Mouse (Mus musculus) midbrain, embryonic 13.5 days (tissue): ENCODE data around the gene Eif4b. TPM values are rescaled to one million over a fixed set of nuclear protein-coding genes. Genes with fewer than 3 reads are reported as not detected.

Experiments
- ATAC-seq: fragments of 200-750 bp; cut with Nextera tagmentation; 2 replicates; pipeline ENCODE4 v1.8.0; 2017; ENCODE audit warnings: mild to moderate bottlenecking, moderate TSS enrichment, moderate library complexity
- H3K27ac ChIP-seq: fragments of 300-500 bp; sonication (generic); 2 replicates; pipeline ENCODE4 v1.5.1; 2015; ENCODE audit warnings: inconsistent platforms, mild to moderate bottlenecking, moderate library complexity
- H3K27me3 ChIP-seq: fragments of 300-500 bp; sonication (generic); 2 replicates; pipeline ENCODE4 v1.6.1; 2015; ENCODE audit warnings: mild to moderate bottlenecking, inconsistent platforms
- H3K36me3 ChIP-seq: fragments of 300-500 bp; sonication (generic); 2 replicates; pipeline ENCODE4 v1.6.1; 2015; ENCODE audit warnings: mild to moderate bottlenecking, inconsistent platforms
- H3K4me1 ChIP-seq: fragments of 300-500 bp; sonication (generic); replicated peaks from 2 replicates; pipeline ENCODE4 v1.6.1; 2015; ENCODE audit warnings: inconsistent platforms
- H3K4me2 ChIP-seq: fragments of 300-500 bp; sonication (generic); replicated peaks from 2 replicates; pipeline ENCODE4 v1.6.1; 2015; ENCODE audit warnings: moderate library complexity, mild to moderate bottlenecking, inconsistent platforms
- H3K4me3 ChIP-seq: fragments of 300-500 bp; sonication (generic); replicated peaks from 2 replicates; pipeline ENCODE4 v1.5.1; 2015; ENCODE audit warnings: mild to moderate bottlenecking, inconsistent platforms
- H3K9ac ChIP-seq: fragments of 300-500 bp; sonication (generic); replicated peaks from 2 replicates; pipeline ENCODE4 v1.6.1; 2015; ENCODE audit warnings: mild to moderate bottlenecking, inconsistent platforms
- H3K9me3 ChIP-seq: fragments of 300-500 bp; sonication (generic); 2 replicates; pipeline ENCODE4 v1.6.1; 2016; ENCODE audit warnings: mild to moderate bottlenecking, inconsistent platforms
- WGBS: fragments of 180-500 bp; shearing (Covaris S2); methylation state at CpG from one replicate; pipeline ENCODE4 v1.1.7; 2015; 5-methylcytosine and 5-hydroxymethylcytosine counted together
- polyA plus RNA-seq: library from polyadenylated mRNA; unstranded; fragments of >200 nt; fragmentation: Nextera tagmentation; extraction: Ambion mirVana; gene quantifications from 2 replicates; pipeline ENCODE4 v1.2.1, GENCODE M21; 2015

Eif4b gene
- polyA plus RNA-seq, 1 experiment from 2014 or later = 89.9 TPM

DNA sequence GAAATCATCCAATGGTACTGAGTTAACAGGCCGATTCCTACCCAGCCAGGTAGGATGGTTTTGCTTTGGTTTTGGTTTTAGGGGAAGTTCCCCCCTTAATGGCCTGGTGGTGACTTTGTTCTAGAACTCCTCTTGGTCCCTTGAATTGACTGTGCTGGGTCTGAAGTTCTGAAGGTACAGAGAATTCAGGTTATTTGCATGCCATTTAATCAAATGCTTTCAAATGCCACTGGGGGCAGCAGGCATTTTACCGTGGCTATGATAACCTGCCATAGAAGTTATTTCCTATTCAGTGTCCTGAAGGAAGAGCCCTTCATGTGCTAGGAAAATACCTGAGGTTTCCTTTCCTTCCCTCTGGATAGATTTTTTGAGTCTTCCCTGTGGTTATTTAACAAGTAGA lies 6.9 kb downstream of the Eif4b start:
- no peak for ATAC-seq
- Histone ChIP-seq H3K4me1 (peaks cover 10% of the 10 kb centered on the region), H3K27ac (no peak overlapping the region), H3K4me2 (no peak overlapping the region), H3K36me3 (peaks cover 29% of the 10 kb centered on the region), H3K9ac (no peak overlapping the region), H3K27me3 (no peaks in the 10 kb centered on the region), H3K4me3 (no peak overlapping the region), H3K9me3 (no peaks in the 10 kb centered on the region)
- WGBS = 73% methylated on average over 2 of the region's 2 CpGs

- ATAC-seq = no peak
- 91% methylated on average over 4 of the region's 4 CpGs for WGBS
- H3K9me3 ChIP-seq = no peaks in the 10 kb centered on the region
- peaks cover 44% of the 10 kb centered on the region for H3K36me3 ChIP-seq
- no peak overlapping the region for H3K4me3 ChIP-seq
- no peak overlapping the region for H3K4me2 ChIP-seq
- H3K4me1 ChIP-seq = no peaks in the 10 kb centered on the region
- H3K9ac ChIP-seq = no peak overlapping the region
- H3K27ac ChIP-seq = no peak overlapping the region
- H3K27me3 ChIP-seq = no peaks in the 10 kb centered on the region
These were observed 8.6 kb downstream of the Eif4b start for GRCm38 (mm10) chr15:102082148-102082547.

DNA sequence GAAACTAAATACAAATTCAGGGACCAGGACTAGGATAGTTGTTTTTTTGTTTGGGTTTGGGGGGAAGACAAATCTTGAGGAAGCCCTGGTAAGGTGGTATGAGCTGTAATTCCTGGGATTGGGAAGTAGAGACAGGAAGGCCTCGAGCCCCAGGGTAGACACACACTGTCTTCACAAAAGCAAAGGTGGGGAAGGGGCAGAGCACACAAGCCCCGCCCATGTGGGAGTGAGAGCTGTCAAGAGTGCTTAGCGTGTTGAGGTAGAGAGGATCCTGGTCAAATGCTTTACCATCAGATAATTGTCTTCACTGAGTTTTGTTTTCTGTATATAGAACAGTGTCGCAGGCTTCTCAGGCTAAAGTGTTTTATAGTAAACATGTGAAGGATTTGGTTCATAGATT lies 9.5 kb downstream of the Eif4b start:
- ATAC-seq = no peak
- Histone ChIP-seq H3K27ac (no peak overlapping the region), H3K4me1 (no peaks in the 10 kb centered on the region), H3K9me3 (no peaks in the 10 kb centered on the region), H3K27me3 (no peaks in the 10 kb centered on the region), H3K4me3 (no peak overlapping the region), H3K4me2 (no peak overlapping the region), H3K36me3 (peaks cover 52% of the 10 kb centered on the region), H3K9ac (no peak overlapping the region)
- WGBS = 93% methylated on average over 4 of the region's 4 CpGs

DNA sequence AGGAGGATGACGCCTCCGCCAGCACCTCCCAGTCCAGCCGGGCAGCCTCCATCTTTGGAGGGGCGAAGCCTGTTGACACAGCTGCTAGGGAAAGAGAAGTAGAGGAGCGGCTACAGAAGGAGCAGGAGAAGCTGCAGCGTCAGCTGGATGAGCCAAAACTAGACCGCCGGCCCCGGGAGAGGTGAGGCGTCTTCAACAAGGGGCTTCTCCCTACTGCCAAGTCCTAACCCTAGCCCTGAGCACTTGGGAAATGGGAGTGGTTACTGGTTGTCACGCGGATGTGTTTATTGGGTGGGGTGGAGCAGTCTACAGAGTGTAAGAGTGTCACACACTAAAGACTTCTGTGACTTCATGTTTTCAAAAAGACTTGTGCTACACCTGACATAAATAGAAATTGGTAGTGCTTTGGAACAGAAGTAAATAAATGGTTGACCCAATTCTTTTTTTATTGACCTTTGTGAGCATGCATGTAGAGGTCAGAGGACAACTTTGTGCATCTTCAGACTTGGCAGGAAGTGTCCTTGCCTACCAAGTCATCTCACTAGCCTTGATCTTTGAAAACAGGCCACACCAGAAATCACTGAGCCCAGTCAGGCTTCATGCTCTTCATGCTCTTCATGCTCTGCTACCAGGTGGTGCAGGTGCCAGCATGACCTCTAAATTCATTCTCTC lies 16.5 kb downstream of the Eif4b start:
- no peak for ATAC-seq
- no peak overlapping the region for H3K9ac ChIP-seq
- H3K9me3 ChIP-seq = no peaks in the 10 kb centered on the region
- no peaks in the 10 kb centered on the region for H3K27me3 ChIP-seq
- no peak overlapping the region for H3K4me2 ChIP-seq
- WGBS = 85% methylated on average over 12 of the region's 12 CpGs
- no peaks in the 10 kb centered on the region for H3K4me1 ChIP-seq
- H3K4me3 ChIP-seq = no peak overlapping the region
- no peak overlapping the region for H3K27ac ChIP-seq
- peaks cover 97% of the 10 kb centered on the region for H3K36me3 ChIP-seq

DNA sequence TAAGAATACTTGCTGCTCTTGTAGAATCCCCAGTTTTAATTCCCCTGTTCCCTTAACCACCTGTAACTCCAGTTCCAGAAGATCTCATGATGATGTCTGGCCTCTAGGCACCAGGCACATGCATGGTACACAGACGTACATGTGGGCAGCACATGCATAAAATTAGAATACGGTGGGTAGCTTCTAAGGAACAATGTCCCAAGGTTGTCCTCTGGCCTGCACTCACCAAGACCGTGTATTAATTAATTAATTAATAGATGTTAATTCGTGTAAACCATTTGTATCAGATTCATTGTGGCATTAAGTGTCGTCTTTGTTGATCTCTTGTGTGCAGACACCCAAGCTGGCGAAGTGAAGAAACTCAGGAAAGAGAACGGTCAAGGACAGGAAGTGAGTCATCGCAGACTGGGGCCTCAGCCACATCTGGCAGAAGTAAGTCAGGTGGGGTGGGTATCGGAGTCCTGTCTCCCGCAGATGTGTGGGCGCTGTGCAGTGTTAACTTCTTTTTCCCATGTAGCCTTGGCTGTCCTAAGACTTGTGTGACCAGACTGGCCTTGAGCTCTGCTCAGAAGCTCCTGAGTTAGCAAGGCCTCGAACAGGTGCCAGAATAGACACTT lies 17.6 kb downstream of the Eif4b start:
- 92% methylated on average over 12 of the region's 12 CpGs for WGBS
- no peak overlapping the region for H3K9ac ChIP-seq
- H3K9me3 ChIP-seq = no peaks in the 10 kb centered on the region

DNA sequence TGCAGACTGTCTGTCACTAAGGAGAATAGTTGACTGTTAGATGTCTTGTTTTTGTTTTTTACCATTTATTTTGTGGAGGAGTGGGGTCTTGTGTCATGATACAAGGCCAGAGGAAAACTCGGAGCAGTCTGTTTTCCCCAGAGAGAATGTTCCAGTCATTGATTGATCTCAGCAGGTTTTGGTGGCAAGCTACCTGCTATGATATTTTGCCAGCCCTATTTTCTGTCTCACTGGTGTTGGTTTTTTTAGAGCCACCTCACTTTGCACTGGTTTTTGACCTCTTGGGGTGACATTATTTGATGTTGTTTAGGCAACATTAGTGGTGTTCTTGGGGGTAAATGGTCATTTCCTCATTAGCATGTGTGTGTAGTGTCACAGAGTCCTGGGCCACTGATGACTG lies 18.1 kb downstream of the Eif4b start:
- Histone ChIP-seq H3K4me3 (no peak overlapping the region), H3K36me3 (peaks cover 100% of the 10 kb centered on the region), H3K27ac (no peak overlapping the region), H3K4me2 (no peak overlapping the region), H3K4me1 (no peaks in the 10 kb centered on the region), H3K27me3 (no peaks in the 10 kb centered on the region), H3K9ac (no peak overlapping the region), H3K9me3 (no peaks in the 10 kb centered on the region)
- ATAC-seq = no peak
- WGBS = 83% methylated on average over 1 of the region's 1 CpGs

More for the DNA sequence above, 17.6 kb downstream of the Eif4b start:
- Histone ChIP-seq H3K36me3 (peaks cover 99% of the 10 kb centered on the region), H3K4me3 (no peak overlapping the region), H3K4me1 (no peaks in the 10 kb centered on the region), H3K4me2 (no peak overlapping the region), H3K27ac (no peak overlapping the region), H3K27me3 (no peaks in the 10 kb centered on the region)
- ATAC-seq = no peak

DNA sequence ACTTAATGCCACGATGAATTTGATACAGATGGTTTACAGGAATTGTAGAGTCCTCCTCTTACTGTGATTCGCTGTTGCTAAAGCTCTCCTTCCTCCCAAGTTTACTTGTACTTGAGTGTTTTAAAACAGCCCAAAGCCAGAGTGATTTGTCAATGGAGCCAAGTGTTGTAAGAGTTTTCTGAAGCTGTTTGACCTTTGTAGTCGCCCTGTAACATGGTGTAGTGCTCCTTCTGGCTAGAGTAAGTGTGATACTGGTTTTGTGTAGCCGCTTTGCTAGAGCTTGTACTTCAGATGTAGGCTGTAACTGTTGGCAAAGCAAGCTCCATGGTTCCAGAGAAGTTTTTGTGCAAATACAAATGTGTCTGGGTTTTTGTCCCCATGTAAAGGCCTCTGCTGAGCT lies 18.6 kb downstream of the Eif4b start:
- Histone ChIP-seq H3K27ac (no peak overlapping the region), H3K9me3 (no peaks in the 10 kb centered on the region), H3K9ac (no peak overlapping the region), H3K4me3 (no peak overlapping the region), H3K36me3 (peaks cover 98% of the 10 kb centered on the region), H3K4me1 (no peaks in the 10 kb centered on the region), H3K27me3 (no peaks in the 10 kb centered on the region), H3K4me2 (no peak overlapping the region)
- 95% methylated on average over 4 of the region's 4 CpGs for WGBS
- ATAC-seq = no peak

- peaks cover 2% of the 10 kb centered on the region; the same call in 1 of the 2 replicates for H3K4me1 ChIP-seq
- 74% methylated on average over 2 of the region's 2 CpGs for WGBS
- no peak overlapping the region for H3K27ac ChIP-seq
- H3K4me2 ChIP-seq = no peak overlapping the region
- H3K36me3 ChIP-seq = peaks cover 93% of the 10 kb centered on the region
- no peak for ATAC-seq
- no peak overlapping the region for H3K9ac ChIP-seq
- no peak overlapping the region for H3K4me3 ChIP-seq
- H3K27me3 ChIP-seq = peaks cover 12% of the 10 kb centered on the region
- H3K9me3 ChIP-seq = no peaks in the 10 kb centered on the region
These were observed 20.6 kb downstream of the Eif4b start for GRCm38 (mm10) chr15:102094157-102094556.

DNA sequence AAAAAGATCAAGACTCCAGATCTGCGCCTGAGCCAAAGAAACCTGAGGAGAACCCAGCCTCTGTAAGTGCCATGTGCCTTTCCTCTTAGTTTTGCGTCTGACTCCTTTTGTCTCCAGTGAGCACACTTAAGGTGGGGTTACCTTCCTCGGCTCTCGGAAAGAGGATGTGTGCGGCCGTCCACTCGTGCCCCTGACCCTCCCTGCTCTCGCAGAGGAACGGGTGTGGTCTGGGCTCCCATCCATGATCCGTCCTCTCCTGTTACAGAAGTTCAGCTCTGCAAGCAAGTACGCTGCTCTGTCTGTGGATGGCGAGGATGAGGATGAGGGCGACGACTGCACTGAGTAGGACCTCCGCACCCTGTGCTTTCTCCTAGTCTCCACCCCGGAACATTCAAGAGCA lies 21.4 kb downstream of the Eif4b start:
- H3K27ac ChIP-seq = no peak overlapping the region
- WGBS = 93% methylated on average over 16 of the region's 16 CpGs
- no peak overlapping the region for H3K4me3 ChIP-seq
- H3K4me2 ChIP-seq = no peak overlapping the region
- H3K9ac ChIP-seq = no peak overlapping the region
- H3K36me3 ChIP-seq = peaks cover 85% of the 10 kb centered on the region
- ATAC-seq = no peak
- H3K27me3 ChIP-seq = peaks cover 19% of the 10 kb centered on the region
- peaks cover 10% of the 10 kb centered on the region for H3K4me1 ChIP-seq
- no peaks in the 10 kb centered on the region for H3K9me3 ChIP-seq

DNA sequence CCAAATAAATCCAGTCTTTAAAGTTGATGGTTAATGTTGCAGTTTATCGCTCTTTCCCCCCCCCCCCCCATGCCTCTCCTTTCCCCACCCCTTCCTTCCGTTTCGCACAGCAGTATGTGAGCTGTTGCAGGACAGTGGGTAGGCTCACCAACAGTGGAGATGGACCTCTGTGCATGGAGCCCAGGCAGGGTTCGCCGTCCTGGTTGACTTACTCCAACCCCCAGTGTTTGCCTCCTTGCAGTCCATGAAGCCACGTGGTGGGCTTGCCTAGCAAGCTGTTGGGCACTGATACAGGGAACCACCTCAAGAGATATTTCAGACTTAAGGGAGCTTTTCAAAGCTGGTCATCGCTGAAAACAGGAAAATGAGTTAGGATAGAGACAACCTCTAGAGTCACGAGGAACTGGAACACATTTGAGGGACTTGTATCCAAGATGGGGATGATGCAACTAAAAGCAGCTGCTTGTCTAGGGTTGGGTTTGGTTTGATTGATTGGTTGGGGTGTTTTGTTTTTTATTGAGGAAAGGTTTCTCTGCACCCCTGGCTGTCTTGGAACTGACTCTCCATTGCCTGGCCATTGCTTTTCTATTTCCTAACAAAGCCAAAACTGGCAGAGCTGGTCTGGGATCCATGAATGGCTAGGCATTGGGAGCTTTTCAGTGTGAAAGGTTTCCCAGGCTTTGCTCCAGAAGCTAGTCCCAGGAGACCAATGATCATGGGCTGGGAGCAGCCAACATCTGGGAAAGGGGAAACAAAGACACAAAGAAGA lies 23.8 kb downstream of the Eif4b start:
- Histone ChIP-seq H3K9ac (no peak overlapping the region), H3K36me3 (peaks cover 61% of the 10 kb centered on the region), H3K9me3 (no peaks in the 10 kb centered on the region), H3K27ac (no peak overlapping the region), H3K4me2 (no peak overlapping the region), H3K27me3 (peaks cover 38% of the 10 kb centered on the region), H3K4me1 (peaks cover 32% of the 10 kb centered on the region), H3K4me3 (no peak overlapping the region)
- 86% methylated on average over 8 of the region's 8 CpGs for WGBS
- ATAC-seq = no peak

DNA sequence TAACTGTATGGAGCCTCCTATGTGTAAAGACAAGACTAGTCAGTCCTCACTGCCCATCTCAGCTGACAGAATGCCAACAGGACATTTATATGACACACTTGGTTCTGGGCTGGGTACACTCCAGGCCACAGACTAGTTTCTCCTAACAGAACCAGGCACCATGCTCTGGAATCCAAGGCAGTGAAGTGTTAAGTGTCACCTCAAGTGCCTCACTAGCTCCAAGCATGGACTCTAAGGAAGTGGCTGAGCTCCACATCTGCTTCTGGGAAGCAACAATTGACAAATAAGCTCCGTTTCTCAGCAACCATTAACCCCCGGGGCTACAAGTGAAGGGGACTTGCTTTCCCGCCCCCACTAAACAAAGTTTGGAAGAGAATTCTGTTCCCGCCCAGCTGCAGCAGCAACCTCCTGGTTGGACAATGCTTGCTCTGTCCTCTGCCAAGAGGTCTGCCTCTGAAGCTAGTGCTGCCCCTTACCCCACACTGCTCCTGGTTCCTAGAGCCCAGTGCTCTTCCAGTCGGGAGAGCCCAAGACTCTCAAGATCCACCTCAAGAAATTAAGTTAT lies 24.5 kb downstream of the Eif4b start:
- no peak for ATAC-seq
- peaks cover 45% of the 10 kb centered on the region for H3K27me3 ChIP-seq

GRCm38 (mm10) chr15:102099260-102099659 lies 25.7 kb downstream of the Eif4b start:
- no peak overlapping the region for H3K4me3 ChIP-seq
- H3K36me3 ChIP-seq = peaks cover 42% of the 10 kb centered on the region
- H3K27ac ChIP-seq = no peak overlapping the region
- H3K9me3 ChIP-seq = no peaks in the 10 kb centered on the region
- H3K4me2 ChIP-seq = peak overlapping the region; percentile 71; the same call in 1 of the 2 replicates
- no peak for ATAC-seq
- H3K27me3 ChIP-seq = peaks cover 49% of the 10 kb centered on the region
- peaks cover 48% of the 10 kb centered on the region for H3K4me1 ChIP-seq
- 58% methylated on average over 5 of the region's 5 CpGs for WGBS
- no peak overlapping the region for H3K9ac ChIP-seq

More for the DNA sequence above, 24.5 kb downstream of the Eif4b start:
- H3K9ac ChIP-seq = no peak overlapping the region
- H3K4me3 ChIP-seq = no peak overlapping the region
- peaks cover 54% of the 10 kb centered on the region for H3K36me3 ChIP-seq
- peaks cover 39% of the 10 kb centered on the region for H3K4me1 ChIP-seq
- no peak overlapping the region for H3K4me2 ChIP-seq
- WGBS = 38% methylated on average over 5 of the region's 5 CpGs
- no peaks in the 10 kb centered on the region for H3K9me3 ChIP-seq
- no peak overlapping the region for H3K27ac ChIP-seq
